Mouse (Mus musculus): ENCODE results near the gene Carmil1.

GRCm38 (mm10) chr13:24072588-24072987, 208.0 kb downstream of the Carmil1 start:
- TF ChIP-seq CTCF (IDR thresholded peaks at IDR 0.05; ENCODE audit: control insufficient read depth, insufficient read depth, insufficient read length) (no peak), MYOG (IDR thresholded peaks at IDR 0.05; ENCODE audit: control insufficient read depth, extremely low read depth, insufficient read length) (no peak), FOSL1 (IDR thresholded peaks at IDR 0.05; ENCODE audit: insufficient read depth, low read length, poor library complexity, severe bottlenecking) (no peak)
